Mouse (Mus musculus) thymus, postnatal 36 days (tissue): Measurements from ENCODE around the gene Tmem237.
A peak's percentile ranks its signal among the peaks of the same experiment; 100 is the strongest.

Experiments used
- DNase-seq, 2 experiments: peaks; one replicate each; pipeline ENCODE4 v3.0.0; 2022; ENCODE audit warnings: mixed read lengths in 2 of 2

The Tmem237 gene

DNA sequence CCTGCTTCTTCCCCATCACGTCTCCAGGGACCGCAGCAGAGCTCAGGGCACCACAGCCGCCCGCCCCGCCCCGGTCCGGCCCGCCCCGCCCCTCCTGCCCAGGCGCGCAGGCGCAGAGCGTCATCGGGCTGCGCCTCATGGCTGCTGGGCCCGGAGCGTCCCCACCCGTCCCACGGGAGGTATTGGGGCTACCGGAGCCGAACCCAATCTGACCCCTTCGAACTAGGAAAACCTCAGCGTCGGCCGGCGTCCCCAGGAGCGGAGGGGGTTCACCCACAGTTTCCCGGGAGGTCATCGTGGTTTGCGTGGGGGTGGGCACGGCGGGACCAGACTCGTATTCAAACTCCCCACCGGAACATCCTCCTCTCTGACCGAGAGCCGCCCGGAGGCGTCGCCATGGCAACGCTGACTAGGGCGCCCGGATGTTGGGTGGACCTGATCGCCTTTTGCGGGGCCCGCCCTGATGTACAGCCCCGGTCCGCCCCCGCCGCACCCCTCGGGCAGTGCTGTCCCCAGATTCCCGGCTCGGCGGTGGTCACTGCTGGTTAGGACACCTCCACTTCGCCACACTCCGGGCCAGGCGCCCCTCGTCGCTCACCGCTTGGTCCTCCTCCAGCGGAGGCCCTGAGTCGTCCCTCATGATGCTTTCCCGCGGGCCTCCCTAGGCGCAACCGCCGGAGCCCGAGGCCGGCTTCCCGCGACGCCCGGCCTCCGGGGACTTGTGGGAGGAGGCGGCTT lies at the start of gene Tmem237:
Gene Tmem237 (minus strand): TSS at position 689 of the 738 bp plus-strand sequence.
- DNase-seq, result peak; percentile 84

DNA sequence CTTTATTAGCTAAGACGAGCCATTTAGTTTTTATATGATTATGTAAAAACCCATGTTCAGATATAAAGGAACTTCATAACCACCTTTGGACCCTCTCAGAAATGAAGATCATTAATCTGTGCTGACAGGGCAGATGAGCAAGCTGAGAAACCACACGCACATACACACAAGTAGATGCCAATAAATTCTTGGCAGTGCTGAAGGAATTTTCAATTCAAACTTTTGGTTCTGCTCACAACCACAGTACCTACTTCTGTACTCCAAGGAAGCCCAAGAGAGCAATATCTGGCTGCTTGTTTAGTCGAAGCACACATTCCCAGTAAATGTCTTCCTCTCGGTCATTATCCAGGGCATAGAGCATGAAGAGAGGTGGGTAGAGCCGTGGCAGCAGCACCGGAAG lies 49.4 kb upstream of the Tmem237 start:
- no peak for DNase-seq

DNA sequence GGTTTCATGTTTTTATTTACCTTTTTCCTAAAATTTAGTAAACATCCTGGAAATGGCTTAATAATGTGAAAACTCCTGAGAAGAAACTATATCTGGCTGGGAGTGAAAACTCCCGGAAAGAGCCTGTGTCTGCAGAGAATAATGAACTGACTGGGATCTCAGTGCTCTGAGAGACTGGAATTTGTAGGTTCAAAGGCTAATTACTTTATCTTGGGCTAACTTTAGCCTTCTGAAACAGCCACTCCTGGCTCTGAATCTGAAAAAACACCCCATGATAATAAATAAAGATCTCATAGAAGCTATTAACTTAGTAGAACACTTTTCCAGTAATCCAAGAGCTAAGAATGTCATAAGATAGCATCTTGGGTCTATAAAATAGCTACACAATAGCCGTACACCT lies 48.3 kb upstream of the Tmem237 start:
- no peak for DNase-seq

DNA sequence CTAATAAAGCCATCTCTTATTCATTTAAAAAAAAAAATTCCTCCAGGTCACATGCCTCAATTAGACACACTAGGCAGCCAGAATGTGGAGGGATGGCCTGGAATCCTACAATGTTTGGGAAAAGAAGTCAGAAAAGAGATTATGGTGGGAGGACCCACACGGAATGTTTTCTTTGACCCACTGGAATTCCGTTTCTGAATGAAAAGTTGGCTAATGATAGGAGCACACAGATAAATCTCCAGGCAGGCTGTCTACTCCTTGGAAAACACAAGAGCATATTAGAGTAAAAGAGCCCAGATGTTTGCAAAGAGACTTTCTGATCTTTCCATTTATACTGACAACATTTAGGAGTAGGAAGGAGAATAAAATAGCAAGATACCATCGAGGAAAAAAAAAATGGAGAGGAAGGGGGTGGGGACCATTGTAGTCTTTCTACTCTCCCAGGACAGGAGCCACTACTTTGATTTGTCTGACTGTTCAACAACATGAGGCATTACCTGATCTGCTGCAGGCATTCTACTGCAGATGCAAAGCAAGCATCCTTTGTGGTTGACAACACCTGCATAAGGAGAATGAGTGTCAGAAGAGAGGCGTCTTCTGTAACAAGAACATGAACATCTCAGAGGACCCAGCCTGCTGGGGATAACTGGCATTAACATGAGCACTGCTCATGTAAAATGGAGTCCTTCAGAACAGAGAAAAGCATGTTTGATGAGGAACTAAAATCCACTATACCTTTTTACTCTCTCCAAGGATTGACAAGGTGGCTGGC lies 47.6 kb upstream of the Tmem237 start:
- DNase-seq, result peak in 1 of 2 experiments; percentile 16

DNA sequence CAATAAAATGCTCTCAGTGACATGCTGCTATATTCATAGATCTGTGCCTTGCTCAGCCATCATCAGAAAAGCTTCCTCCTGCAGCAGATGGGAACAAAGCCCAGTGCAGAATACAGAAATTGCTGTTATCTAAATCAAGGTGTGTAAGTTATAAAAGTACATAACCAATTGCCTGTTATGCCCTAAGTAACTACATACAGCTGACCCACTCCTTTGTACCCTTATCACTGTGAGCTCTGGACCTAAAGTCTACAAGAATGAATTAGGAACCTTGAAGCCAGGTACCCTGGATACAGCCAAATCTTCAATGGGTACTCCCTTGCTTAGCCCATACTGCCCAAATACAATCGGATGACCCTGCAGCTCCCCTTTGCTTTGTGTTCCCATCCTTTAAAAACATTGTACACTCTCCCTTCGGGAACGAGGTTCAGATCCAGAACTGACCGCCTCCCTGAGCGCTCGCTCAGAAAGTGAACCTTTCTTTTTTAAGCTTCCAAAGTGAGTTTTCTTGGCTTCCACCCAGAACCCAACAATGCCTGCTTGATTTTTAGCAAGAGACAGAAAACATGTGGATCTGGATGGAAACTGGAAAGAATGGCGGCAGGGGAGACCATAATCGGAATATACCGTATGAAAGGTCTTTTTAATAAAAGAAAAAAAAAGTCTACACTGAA lies 46.2 kb upstream of the Tmem237 start:
- no peak for DNase-seq

DNA sequence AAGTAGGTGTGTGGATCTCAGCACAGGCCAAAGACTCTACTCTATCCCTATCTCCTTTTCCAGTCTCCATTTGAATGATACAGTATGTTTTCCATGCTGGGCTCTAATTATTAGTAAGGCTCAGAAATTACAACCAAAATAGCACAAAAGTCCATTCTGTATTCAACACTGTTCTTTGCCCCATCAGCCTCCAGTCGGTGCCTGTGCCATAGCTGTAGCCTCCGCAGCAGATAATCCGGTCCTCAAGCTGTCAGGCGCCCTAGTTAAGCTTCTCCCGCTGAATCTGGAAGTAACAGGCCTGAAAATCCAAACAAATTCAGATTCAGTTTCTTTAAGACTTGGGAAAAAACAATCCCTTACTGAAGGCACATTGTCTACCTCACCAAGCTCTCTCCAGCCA lies 43.7 kb upstream of the Tmem237 start:
- no peak for DNase-seq

DNA sequence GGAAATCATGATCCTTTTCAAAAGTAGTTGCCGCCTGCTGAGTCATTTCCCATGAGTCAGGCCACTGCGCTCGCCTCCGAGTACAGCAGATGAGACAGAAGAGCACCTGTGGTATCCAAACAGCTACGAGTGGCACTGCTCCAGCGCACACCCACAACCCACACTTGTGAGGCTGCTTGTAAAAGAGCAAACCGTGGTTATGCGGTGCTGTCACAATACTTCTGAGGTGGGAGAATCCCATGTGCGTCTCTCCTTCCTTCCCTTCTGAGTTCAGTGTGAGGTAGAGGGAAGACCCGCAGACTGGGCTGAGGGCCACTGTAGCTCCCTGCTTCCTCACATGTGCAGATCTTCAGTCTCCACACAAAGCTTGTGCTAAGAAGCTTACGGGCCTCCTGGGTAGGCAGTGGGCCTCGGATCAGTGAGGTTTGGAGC lies 42.8 kb upstream of the Tmem237 start, which contains the start of gene Mpp4:
Gene Mpp4 (minus strand): TSS at position 360 of the 432 bp plus-strand sequence.
- DNase-seq, result peak; percentile 73 to 84

DNA sequence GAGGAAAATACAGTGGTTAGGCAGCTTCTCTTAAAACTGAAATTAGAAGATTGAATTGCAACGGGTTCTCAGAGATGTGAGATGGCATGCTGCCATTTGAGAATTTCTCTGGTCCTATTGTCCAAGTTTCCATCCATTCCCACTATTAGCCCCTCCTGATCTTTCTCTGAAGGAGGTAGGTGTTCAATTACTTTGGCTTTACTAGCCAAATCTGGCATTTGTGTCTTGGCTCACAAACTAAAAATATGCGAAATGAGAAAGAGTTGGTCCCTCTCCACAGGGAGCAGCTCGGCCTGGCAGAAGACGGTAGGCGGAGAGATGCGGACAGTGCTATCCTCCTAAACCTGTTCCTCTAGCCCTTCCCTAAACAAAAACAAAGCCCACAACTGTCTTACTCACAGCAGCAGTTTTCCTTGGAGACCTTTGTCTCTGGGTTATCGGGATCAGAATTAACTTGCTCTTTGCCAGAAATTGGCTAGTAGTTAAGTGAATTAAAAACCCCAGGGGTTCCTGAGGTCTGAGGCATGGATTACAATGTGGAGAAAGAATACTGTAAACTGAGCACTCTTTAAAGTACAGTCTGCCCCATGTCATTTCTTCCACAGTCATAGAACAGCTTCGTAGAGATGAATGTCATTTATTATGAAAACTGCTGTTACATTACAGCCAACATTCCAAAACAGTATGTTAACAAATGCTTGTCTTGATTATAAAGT lies 42.3 kb upstream of the Tmem237 start:
- no peak for DNase-seq

DNA sequence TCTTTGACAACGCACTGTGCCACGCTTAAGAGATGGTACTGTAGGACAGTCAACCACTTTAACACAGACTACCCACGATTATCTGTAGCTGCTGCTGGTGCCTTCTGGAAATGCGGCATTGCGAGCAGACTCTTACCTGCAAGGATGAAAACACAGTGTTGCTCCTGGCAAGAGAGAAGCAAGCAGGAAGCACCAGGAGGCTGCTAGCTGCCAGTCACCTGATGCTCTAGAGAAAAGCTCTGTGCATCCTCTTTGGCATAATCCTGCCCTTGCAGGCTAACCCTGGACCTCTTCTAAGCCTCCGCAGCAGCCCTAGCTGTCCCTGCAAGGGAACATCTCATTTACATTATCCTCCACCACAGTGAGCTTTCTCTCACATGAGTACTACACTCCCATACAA lies 41.2 kb upstream of the Tmem237 start:
- peak in 1 of 2 experiments; percentile 21 for DNase-seq

DNA sequence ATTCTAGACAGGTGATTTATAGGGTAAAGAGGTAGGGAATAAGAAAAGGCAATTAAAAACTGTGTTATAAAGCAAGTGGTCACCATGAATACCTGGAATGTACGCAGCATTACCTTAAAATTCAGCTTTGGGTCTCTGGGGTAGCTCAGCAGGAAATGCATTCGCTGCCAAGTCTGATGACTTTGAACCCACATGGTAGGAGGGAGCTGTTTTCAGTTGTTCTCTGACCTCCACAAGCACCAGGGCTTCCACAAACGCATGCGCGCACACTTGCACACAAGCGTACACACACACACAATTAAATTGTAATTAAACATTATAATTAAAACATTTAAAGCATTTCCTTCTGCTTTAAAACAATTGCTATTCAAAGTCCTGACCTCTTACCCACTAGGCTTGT lies 40.7 kb upstream of the Tmem237 start:
- DNase-seq, result no peak

DNA sequence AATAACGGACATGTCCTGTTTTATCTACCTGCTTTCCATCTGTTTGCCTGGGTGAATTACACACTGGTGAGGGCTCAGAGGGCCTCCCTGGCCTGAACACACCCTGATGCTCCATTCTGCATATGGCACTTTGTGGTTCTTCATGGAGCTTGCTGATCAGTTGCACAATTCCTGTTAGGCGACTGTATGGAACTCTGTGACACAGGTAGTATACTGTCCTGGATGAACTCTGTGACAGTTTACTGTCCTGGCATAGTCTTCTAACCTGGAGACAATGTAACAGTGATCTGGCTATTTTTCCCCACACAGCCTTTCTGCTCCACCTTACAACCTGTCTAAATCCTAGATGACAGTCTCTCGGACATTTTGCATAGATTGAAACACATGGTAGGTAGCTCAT lies 38.9 kb upstream of the Tmem237 start:
- DNase-seq, result no peak

DNA sequence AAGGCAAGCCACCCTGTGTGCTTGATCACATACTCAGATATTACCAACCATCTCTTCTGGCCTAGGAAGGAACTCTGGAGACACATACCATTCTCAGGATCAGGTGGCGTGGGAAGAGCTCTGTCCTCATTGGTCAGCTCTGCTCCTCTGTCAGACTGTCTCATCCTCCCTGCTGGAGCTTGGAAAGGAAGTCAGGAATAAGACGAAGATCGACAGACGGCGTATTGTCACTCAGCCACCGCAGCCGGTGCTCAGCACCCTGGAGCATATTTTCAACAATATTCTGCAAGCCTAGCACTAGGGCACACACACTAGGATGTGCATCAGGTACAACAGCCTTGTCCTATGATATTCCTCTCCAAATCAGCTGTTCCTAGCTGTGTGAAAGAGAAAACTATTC lies 38.3 kb upstream of the Tmem237 start:
- DNase-seq, result no peak

DNA sequence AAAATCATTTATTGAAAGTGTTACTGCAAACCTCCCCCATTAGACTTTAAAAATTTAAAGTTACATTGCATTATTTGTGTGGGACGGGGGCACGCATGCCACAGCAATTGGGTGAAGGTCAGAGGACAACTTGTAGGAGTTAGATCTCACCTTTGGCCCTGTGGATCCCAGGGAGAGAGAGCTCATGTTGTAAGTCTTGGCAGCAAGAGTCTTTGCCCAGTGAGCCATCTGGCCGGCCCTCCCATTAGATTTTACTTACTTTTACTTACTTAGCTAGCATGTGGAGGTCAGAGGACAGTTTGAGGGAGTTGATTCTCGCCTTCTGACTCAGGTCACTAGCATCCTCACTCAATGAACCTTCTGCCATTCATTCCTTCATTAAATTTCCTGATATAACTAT lies 37.6 kb upstream of the Tmem237 start:
- no peak for DNase-seq

DNA sequence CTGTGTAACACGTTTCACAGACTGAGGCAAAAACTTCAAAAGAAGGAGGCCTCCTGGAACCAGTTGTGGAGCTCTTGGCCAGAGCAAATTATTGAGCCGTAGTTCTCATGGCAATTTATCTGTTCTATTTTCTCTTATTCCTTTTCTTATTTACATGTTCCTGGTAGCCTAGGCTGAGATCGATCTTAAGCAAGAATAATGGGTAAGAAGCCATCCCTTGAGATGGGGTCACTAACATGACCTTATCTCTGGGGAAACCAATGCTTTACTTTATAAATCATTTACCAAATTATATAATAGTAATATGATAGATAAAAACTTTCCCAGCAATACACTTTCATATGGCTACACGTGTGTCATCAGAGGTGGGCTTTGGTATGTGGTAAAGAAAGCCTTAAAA lies 32.1 kb upstream of the Tmem237 start:
- DNase-seq, result no peak

DNA sequence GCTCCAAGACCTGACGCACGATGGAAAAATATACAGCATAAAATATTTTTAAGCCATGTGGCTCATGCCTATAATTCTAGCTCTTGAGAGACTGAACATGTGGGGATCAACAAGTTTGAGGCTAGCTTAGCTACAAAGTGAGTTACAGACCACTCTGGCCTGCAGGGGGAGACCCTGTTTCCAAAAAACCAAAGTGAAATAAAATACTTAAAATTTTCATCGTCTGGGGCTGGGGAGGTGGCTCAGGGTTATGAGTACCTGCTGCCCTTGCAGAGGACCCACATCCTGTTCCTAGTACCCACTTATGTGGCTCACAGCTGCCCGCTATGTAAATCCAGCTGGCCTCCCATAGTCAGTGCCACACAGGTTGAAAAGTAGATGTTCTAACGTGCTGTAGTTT lies 30.3 kb upstream of the Tmem237 start:
- DNase-seq, result peak; percentile 33 to 44

DNA sequence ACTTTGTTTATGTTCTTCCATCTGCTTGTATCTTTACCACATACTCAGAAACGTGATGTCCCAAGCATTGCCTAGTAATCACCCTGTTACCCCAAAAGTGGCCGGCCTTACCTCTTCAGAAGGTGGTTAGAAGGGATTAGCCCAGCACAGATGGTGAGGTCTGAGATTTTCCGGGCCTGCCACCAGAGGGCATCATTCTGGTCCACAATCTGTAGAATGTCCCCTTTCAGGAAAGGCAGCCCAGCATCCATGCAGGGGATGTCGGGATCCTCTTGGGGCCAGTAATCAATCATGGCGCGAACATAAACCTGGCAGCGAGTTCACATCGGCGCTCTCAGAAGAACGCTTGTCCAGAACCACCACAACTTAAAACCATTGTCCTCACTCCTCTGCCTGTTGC lies 24.3 kb upstream of the Tmem237 start:
- peak; percentile 38 to 40 for DNase-seq

DNA sequence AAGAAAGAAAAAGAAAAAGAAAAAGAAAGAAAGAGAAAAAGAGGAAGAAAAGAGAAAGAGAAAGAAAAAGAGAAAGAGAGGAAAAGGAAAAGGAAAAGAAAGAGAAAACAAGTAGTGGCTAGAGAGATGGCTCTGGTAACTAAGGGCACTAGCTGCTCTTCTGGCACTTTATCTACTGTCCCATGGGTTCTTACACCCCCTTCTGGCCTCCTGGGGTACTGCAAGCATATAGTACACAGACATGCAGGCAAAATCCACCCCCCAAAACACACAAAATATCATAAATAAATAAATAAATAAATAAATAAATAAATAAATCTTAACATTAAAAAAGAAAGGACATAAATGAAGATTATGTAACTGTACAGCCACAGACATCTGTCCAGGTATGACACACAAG lies 22.6 kb upstream of the Tmem237 start:
- peak; percentile 68 to 75 for DNase-seq

DNA sequence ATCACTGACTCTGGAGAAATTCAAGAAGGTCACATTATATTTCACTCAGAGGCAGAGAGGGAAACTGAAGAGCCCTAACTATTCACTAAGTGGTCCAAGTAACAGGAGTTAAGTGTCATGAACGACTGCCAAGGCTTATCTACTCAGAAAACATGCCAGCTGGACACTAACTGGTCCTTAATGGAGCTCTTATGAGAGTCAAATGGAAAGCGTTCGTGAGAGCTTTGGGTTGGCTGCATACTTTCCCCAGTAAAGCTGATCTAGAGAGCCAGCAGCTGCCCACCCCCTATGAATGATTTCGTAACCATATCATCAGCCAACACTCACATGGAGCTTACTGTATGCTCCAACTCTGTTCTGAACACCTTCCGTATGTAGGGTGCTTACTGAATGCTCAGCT lies 14.2 kb upstream of the Tmem237 start:
- no peak for DNase-seq

DNA sequence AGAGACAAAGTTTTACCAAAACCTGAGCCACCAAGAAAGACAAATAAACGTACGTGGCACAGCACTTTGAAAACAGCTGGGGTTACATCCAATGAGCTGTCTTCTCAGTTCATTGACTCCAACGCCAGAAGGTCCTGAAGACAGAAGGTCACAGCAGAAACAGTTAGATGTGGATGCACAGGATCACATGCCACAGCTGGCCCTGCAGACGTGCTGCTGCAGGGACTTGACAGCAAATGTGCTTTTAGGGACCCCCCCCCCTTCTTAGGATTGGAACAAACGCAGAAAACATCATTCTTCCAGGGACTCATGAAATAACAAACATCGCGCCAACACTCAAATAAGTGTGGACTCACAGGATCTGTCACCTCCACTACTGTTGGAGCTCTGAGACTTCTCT lies 8.7 kb upstream of the Tmem237 start:
- no peak for DNase-seq

DNA sequence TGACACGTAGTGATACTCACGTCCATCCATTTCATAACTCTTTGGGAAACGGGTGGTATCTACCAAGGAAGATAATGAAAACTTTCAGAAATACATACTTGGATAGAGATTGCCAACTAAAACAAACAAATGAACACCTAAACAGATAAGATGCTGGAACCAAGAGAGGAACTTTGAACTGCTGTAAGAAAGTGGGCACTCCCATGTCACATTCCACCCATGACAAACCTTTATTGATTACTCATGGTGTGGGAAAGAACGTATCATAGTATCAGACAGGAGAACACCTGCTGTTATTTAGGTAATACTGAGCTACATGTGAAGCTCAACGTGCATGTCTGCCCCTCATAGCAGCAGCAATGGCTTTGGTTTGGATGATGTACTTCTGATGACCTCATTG lies 5.3 kb upstream of the Tmem237 start:
- no peak for DNase-seq

DNA sequence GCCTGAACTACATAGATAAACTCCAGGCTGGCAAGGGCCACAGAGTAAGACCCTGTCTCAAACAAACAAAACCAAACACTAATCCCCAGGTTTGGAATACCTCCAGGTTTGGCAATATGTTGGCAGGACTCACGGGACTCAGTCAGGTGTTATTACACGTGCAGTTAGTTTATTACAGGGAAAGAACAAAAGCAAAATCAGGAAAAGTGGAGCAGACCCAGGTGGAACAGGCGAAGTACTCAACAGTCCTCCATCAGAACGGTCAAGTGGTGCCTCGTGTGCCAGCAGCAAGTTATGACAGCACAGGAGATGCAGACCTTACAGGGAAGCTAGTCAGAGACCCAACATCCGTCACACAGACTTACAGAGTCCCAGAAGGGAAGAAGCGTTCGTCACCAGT lies 9.7 kb downstream of the Tmem237 start:
- DNase-seq, result no peak

DNA sequence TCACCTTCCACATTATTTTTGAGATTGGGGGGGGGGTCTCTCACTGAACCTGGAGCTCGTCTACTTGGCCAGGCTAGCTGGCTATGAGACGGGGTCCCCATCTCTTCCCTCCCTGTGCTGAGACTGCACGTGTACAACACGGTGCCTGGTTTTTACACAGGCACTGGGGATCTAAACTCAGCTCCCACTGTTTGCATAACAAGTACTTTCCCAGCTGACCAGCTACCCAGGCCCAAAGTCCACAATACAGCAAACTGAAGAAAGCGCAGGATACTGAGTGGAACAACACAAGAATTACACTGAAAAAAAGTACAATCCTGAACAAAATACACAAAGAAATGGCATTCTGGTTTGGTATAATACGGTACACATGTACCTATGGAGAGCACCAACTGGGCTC lies 18.1 kb downstream of the Tmem237 start:
- no peak for DNase-seq

DNA sequence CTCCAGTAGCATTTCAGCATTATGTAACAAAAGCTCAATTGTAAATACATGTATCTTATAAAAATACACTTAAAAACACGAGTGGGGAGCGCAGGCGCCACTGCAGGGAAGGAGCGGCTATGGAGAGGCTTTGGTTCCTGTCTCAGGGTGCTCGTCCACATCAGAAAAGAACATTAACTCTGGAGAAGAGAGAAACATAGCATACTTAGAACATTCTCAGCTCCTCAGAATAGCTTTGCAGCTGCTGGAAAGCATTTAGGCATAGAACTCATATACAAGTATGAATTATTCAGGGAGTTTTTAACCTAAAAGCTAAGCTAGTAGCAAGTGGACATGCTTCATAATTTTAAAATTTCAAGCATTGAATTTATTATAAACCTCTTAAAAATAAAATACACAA lies 19.2 kb downstream of the Tmem237 start:
- no peak for DNase-seq
